Mouse (Mus musculus): ENCODE measurements around the gene Hipk2. TPM values are rescaled to one million over a fixed set of nuclear protein-coding genes. Genes with fewer than 3 reads are reported as not detected.
"Not testable (repeated sequence)": the region's sequence is repeated elsewhere in the genome, so short reads cannot be mapped to it uniquely, and the experiment has no call there.

Hipk2 gene
- polyA plus RNA-seq, 1 experiment from 2014 or later: 9.4 TPM

GRCm38 (mm10) chr6:38677629-38678028, 198.3 kb downstream of the Hipk2 start:
- no peaks in the 10 kb centered on the region for H3K9me3 ChIP-seq (replicated peaks; ENCODE audit: control insufficient read depth, low read length)
- H3K27me3 ChIP-seq (ENCODE audit: control insufficient read depth, insufficient read depth, low read length): peaks cover 4% of the 10 kb centered on the region; the same call in 1 of the 2 replicates
- H3K4me2 ChIP-seq (ENCODE audit: low read depth, low read length): no peak overlapping the region
- WGBS: 72% methylated on average over 9 of the region's 9 CpGs
- no peak overlapping the region for H3K4me3 ChIP-seq (ENCODE audit: low read length)
- no peaks in the 10 kb centered on the region for H3K36me3 ChIP-seq (ENCODE audit: control insufficient read depth, insufficient read depth)
- H3K9ac ChIP-seq (ENCODE audit: low read length): no peak overlapping the region
- H3K4me1 ChIP-seq (ENCODE audit: control insufficient read depth, insufficient read depth, low read length): peaks cover 3% of the 10 kb centered on the region; the same call in 1 of the 2 replicates
- ATAC-seq (replicated peaks; ENCODE audit: extremely low read depth, insufficient read depth, low FRiP score): no peak
- no peak overlapping the region for H3K27ac ChIP-seq (ENCODE audit: low read length)

GRCm38 (mm10) chr6:38676723-38677122, 199.2 kb downstream of the Hipk2 start:
- Histone ChIP-seq H3K4me3 (ENCODE audit: low read length) (no peak overlapping the region), H3K36me3 (ENCODE audit: control insufficient read depth, insufficient read depth) (no peaks in the 10 kb centered on the region), H3K4me2 (ENCODE audit: low read depth, low read length) (peak overlapping the region; percentile 8; the same call in 1 of the 2 replicates), H3K9ac (ENCODE audit: low read length) (no peak overlapping the region), H3K27me3 (ENCODE audit: control insufficient read depth, insufficient read depth, low read length) (peaks cover 4% of the 10 kb centered on the region; the same call in 1 of the 2 replicates), H3K9me3 (replicated peaks; ENCODE audit: control insufficient read depth, low read length) (no peaks in the 10 kb centered on the region), H3K4me1 (ENCODE audit: control insufficient read depth, insufficient read depth, low read length) (peaks cover 3% of the 10 kb centered on the region; the same call in 1 of the 2 replicates), H3K27ac (ENCODE audit: low read length) (no peak overlapping the region)
- ATAC-seq (replicated peaks; ENCODE audit: extremely low read depth, insufficient read depth, low FRiP score): no peak
- WGBS: 68% methylated on average over 14 of the region's 14 CpGs

- H3K4me2 ChIP-seq (ENCODE audit: low read depth, low read length): peak overlapping the region; percentile 8
- no peak overlapping the region for H3K4me3 ChIP-seq (ENCODE audit: low read length)
- H3K27ac ChIP-seq (ENCODE audit: low read length): no peak overlapping the region
Observed at GRCm38 (mm10) chr6:38676217-38676616, 199.7 kb downstream of the Hipk2 start.

GRCm38 (mm10) chr6:38672011-38672410, 204.0 kb downstream of the Hipk2 start:
- Histone ChIP-seq H3K9me3 (replicated peaks; ENCODE audit: control insufficient read depth, low read length) (no peaks in the 10 kb centered on the region), H3K4me3 (ENCODE audit: low read length) (no peak overlapping the region), H3K4me1 (ENCODE audit: control insufficient read depth, insufficient read depth, low read length) (peaks cover 3% of the 10 kb centered on the region; the same call in 1 of the 2 replicates), H3K9ac (ENCODE audit: low read length) (no peak overlapping the region), H3K4me2 (ENCODE audit: low read depth, low read length) (no peak overlapping the region), H3K27ac (ENCODE audit: low read length) (no peak overlapping the region), H3K36me3 (ENCODE audit: control insufficient read depth, insufficient read depth) (no peaks in the 10 kb centered on the region), H3K27me3 (ENCODE audit: control insufficient read depth, insufficient read depth, low read length) (no peaks in the 10 kb centered on the region; the same call in 1 of the 2 replicates)
- no peak for ATAC-seq (replicated peaks; ENCODE audit: extremely low read depth, insufficient read depth, low FRiP score)
- 69% methylated on average over 3 of the region's 3 CpGs for WGBS

More at GRCm38 (mm10) chr6:38676217-38676616, 199.7 kb downstream of the Hipk2 start:
- H3K9me3 ChIP-seq (replicated peaks; ENCODE audit: control insufficient read depth, low read length): no peaks in the 10 kb centered on the region
- peaks cover 4% of the 10 kb centered on the region; the same call in 1 of the 2 replicates for H3K27me3 ChIP-seq (ENCODE audit: control insufficient read depth, insufficient read depth, low read length)
- H3K9ac ChIP-seq (ENCODE audit: low read length): no peak overlapping the region
- no peaks in the 10 kb centered on the region for H3K36me3 ChIP-seq (ENCODE audit: control insufficient read depth, insufficient read depth)
- 39% methylated on average over 6 of the region's 6 CpGs for WGBS
- peaks cover 3% of the 10 kb centered on the region; the same call in 1 of the 2 replicates for H3K4me1 ChIP-seq (ENCODE audit: control insufficient read depth, insufficient read depth, low read length)
- no peak for ATAC-seq (replicated peaks; ENCODE audit: extremely low read depth, insufficient read depth, low FRiP score)

GRCm38 (mm10) chr6:38671270-38671669, 204.7 kb downstream of the Hipk2 start:
- ATAC-seq (replicated peaks; ENCODE audit: extremely low read depth, insufficient read depth, low FRiP score): no peak
- no peak overlapping the region for H3K4me3 ChIP-seq (ENCODE audit: low read length)
- no peaks in the 10 kb centered on the region for H3K36me3 ChIP-seq (ENCODE audit: control insufficient read depth, insufficient read depth)
- H3K27ac ChIP-seq (ENCODE audit: low read length): no peak overlapping the region
- WGBS: 83% methylated on average over 7 of the region's 7 CpGs
- H3K9ac ChIP-seq (ENCODE audit: low read length): no peak overlapping the region
- H3K27me3 ChIP-seq (ENCODE audit: control insufficient read depth, insufficient read depth, low read length): peaks cover 4% of the 10 kb centered on the region
- peaks cover 2% of the 10 kb centered on the region; the same call in 1 of the 2 replicates for H3K4me1 ChIP-seq (ENCODE audit: control insufficient read depth, insufficient read depth, low read length)
- H3K4me2 ChIP-seq (ENCODE audit: low read depth, low read length): no peak overlapping the region
- H3K9me3 ChIP-seq (replicated peaks; ENCODE audit: control insufficient read depth, low read length): no peaks in the 10 kb centered on the region

- H3K4me3 ChIP-seq (ENCODE audit: low read length); H3K4me1 ChIP-seq (ENCODE audit: control insufficient read depth, insufficient read depth, low read length); H3K36me3 ChIP-seq (ENCODE audit: control insufficient read depth, insufficient read depth); H3K27me3 ChIP-seq (ENCODE audit: control insufficient read depth, insufficient read depth, low read length); H3K9ac ChIP-seq (ENCODE audit: low read length); H3K27ac ChIP-seq (ENCODE audit: low read length); H3K9me3 ChIP-seq (replicated peaks; ENCODE audit: control insufficient read depth, low read length); H3K4me2 ChIP-seq (ENCODE audit: low read depth, low read length); ATAC-seq (replicated peaks; ENCODE audit: extremely low read depth, insufficient read depth, low FRiP score): not testable (repeated sequence)
- WGBS: 89% methylated on average over 1 of the region's 1 CpGs
Observed at GRCm38 (mm10) chr6:38670488-38670887, 205.5 kb downstream of the Hipk2 start.

GRCm38 (mm10) chr6:38669580-38669979, 206.4 kb downstream of the Hipk2 start:
- no peaks in the 10 kb centered on the region for H3K36me3 ChIP-seq (ENCODE audit: control insufficient read depth, insufficient read depth)
- no peak overlapping the region for H3K4me3 ChIP-seq (ENCODE audit: low read length)
- H3K9me3 ChIP-seq (replicated peaks; ENCODE audit: control insufficient read depth, low read length): no peaks in the 10 kb centered on the region
- no peak overlapping the region for H3K4me2 ChIP-seq (ENCODE audit: low read depth, low read length)
- H3K9ac ChIP-seq (ENCODE audit: low read length): no peak overlapping the region
- peaks cover 11% of the 10 kb centered on the region for H3K27me3 ChIP-seq (ENCODE audit: control insufficient read depth, insufficient read depth, low read length)
- no peak for ATAC-seq (replicated peaks; ENCODE audit: extremely low read depth, insufficient read depth, low FRiP score)
- no peak overlapping the region for H3K27ac ChIP-seq (ENCODE audit: low read length)
- WGBS: 61% methylated on average over 6 of the region's 6 CpGs
- no peaks in the 10 kb centered on the region for H3K4me1 ChIP-seq (ENCODE audit: control insufficient read depth, insufficient read depth, low read length)

- H3K4me3 ChIP-seq (ENCODE audit: low read length): peak within 1 kb of the TSS; percentile 62
- under 1% methylated on average over 73 of the region's 84 CpGs for WGBS
- no peaks in the 10 kb centered on the region for H3K9me3 ChIP-seq (replicated peaks; ENCODE audit: control insufficient read depth, low read length)
- H3K27ac ChIP-seq (ENCODE audit: low read length): no peak within 1 kb of the TSS
- peak; percentile 41; the same call in 1 of the 2 replicates for ATAC-seq (replicated peaks; ENCODE audit: extremely low read depth, insufficient read depth, low FRiP score)
- no peaks in the 10 kb centered on the region for H3K36me3 ChIP-seq (ENCODE audit: control insufficient read depth, insufficient read depth)
- peak within 1 kb of the TSS; percentile 53 for H3K9ac ChIP-seq (ENCODE audit: low read length)
- H3K27me3 ChIP-seq (ENCODE audit: control insufficient read depth, insufficient read depth, low read length): peaks cover 34% of the 10 kb centered on the region
- no peaks in the 10 kb centered on the region for H3K4me1 ChIP-seq (ENCODE audit: control insufficient read depth, insufficient read depth, low read length)
- H3K4me2 ChIP-seq (ENCODE audit: low read depth, low read length): peak within 1 kb of the TSS; percentile 68
Observed at GRCm38 (mm10) chr6:38662714-38663615, 213.0 kb downstream of the Hipk2 start, which contains the start of gene Clec2l. Gene Clec2l (plus strand): TSS chr6:38663069.

GRCm38 (mm10) chr6:38661626-38662025, 214.3 kb downstream of the Hipk2 start:
- Histone ChIP-seq H3K27me3 (ENCODE audit: control insufficient read depth, insufficient read depth, low read length) (peaks cover 32% of the 10 kb centered on the region), H3K27ac (ENCODE audit: low read length) (no peak overlapping the region), H3K4me1 (ENCODE audit: control insufficient read depth, insufficient read depth, low read length) (no peaks in the 10 kb centered on the region), H3K36me3 (ENCODE audit: control insufficient read depth, insufficient read depth) (no peaks in the 10 kb centered on the region), H3K9ac (ENCODE audit: low read length) (no peak overlapping the region), H3K4me2 (ENCODE audit: low read depth, low read length) (no peak overlapping the region), H3K9me3 (replicated peaks; ENCODE audit: control insufficient read depth, low read length) (no peaks in the 10 kb centered on the region), H3K4me3 (ENCODE audit: low read length) (no peak overlapping the region)
- no peak for ATAC-seq (replicated peaks; ENCODE audit: extremely low read depth, insufficient read depth, low FRiP score)
- WGBS: 74% methylated on average over 4 of the region's 4 CpGs
